Mouse (Mus musculus) forebrain, embryonic 15.5 days (tissue): Measurements from ENCODE around the gene Hrc. TPM values are rescaled to one million over a fixed set of nuclear protein-coding genes. Genes with fewer than 3 reads are reported as not detected.
A peak's percentile ranks its signal among the peaks of the same experiment; 100 is the strongest.

Experiments used
- ATAC-seq: fragments of 200-750 bp; cut with Nextera tagmentation; replicated peaks from 2 replicates; pipeline ENCODE4 v1.8.0; 2017; ENCODE audit warnings: mild to moderate bottlenecking, moderate TSS enrichment, moderate library complexity
- H3K27ac ChIP-seq: fragments of 300-500 bp; sonication (generic); replicated peaks from 2 replicates; pipeline ENCODE4 v1.5.1; 2015; ENCODE audit warnings: mild to moderate bottlenecking, inconsistent platforms
- H3K27me3 ChIP-seq: fragments of 300-500 bp; sonication (generic); 2 replicates; pipeline ENCODE4 v1.6.1; 2015; ENCODE audit warnings: inconsistent platforms
- H3K36me3 ChIP-seq: fragments of 300-500 bp; sonication (generic); 2 replicates; pipeline ENCODE4 v1.6.1; 2015; ENCODE audit warnings: mild to moderate bottlenecking, inconsistent platforms
- H3K4me1 ChIP-seq: fragments of 300-500 bp; sonication (generic); 2 replicates; pipeline ENCODE4 v1.6.1; 2015; ENCODE audit warnings: inconsistent platforms
- H3K4me2 ChIP-seq: fragments of 300-500 bp; sonication (generic); replicated peaks from 2 replicates; pipeline ENCODE4 v1.6.1; 2015; ENCODE audit warnings: mild to moderate bottlenecking, inconsistent platforms
- H3K4me3 ChIP-seq: fragments of 300-500 bp; sonication (generic); 2 replicates; pipeline ENCODE4 v1.5.1; 2015; ENCODE audit warnings: mild to moderate bottlenecking, inconsistent platforms
- H3K9ac ChIP-seq: fragments of 300-500 bp; sonication (generic); replicated peaks from 2 replicates; pipeline ENCODE4 v1.6.1; 2015; ENCODE audit warnings: mild to moderate bottlenecking, inconsistent platforms
- H3K9me3 ChIP-seq: fragments of 300-500 bp; sonication (generic); 2 replicates; pipeline ENCODE4 v1.6.1; 2016; ENCODE audit warnings: inconsistent platforms
- WGBS: fragments of 180-500 bp; shearing (Covaris S2); methylation state at CpG from one replicate; pipeline ENCODE4 v1.1.7; 2015; ENCODE audit warnings: mixed read lengths; 5-methylcytosine and 5-hydroxymethylcytosine counted together
- polyA plus RNA-seq: library from polyadenylated mRNA; unstranded; fragments of >200 nt; fragmentation: Nextera tagmentation; extraction: Ambion mirVana; gene quantifications from 2 replicates; pipeline ENCODE4 v1.2.1, GENCODE M21; 2015

The Hrc gene
- polyA plus RNA-seq: 0.10 and 0.23 TPM in 2 replicates

DNA sequence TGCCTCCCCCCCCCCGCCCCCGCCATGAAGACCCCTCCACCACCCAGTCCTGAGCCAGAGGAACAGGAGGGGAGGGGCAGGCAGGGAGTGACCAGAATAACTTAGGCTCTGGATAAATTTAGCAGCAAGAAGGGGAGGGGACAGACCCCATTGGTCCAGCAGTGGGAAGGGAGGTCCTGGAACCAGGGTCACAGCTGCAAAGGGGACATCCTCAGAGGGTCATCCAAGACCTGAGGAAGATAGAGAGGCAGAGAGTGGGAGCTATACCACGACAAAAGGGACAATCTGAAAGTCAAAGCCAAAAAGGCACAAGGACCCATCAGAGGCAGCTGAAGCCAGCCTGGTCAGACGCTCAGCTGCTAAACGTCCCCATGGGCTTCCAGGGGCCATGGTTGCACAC, at the start of gene Hrc:
TSS of gene Hrc (plus strand) at position 235 of the 400 bp plus-strand sequence.
- H3K36me3 ChIP-seq: no peaks in the 10 kb centered on the region
- 32% methylated on average over 5 of the region's 5 CpGs for WGBS
- H3K4me3 ChIP-seq: no peak within 1 kb of the TSS
- no peaks in the 10 kb centered on the region for H3K9me3 ChIP-seq
- peak within 1 kb of the TSS; percentile 62; the same call in 1 of the 2 replicates for H3K9ac ChIP-seq
- peaks cover 11% of the 10 kb centered on the region; the same call in 1 of the 2 replicates for H3K27me3 ChIP-seq
- no peak for ATAC-seq
- no peak within 1 kb of the TSS for H3K4me2 ChIP-seq
- peaks cover 32% of the 10 kb centered on the region for H3K4me1 ChIP-seq
- no peak within 1 kb of the TSS for H3K27ac ChIP-seq

DNA sequence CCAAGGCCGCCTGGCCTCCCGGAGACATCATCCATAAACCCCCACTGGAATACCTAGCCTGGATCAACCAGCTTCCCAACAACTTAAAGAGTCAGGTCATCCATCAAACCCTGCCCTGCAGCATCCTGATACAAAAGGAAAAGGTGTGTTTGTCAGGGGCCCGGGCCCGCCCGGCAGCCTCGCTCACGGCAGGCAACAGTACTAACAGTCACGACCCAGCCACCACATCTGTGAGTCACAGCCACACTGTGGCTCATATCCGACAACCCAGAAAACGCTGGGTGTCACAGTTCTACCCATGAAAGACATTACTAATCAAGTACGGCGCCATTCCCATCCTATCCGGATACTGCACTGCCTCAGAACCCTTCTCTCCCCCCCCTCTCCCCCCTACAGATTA, 48.6 kb upstream of the Hrc start:
- H3K27ac ChIP-seq: no peak overlapping the region
- no peaks in the 10 kb centered on the region for H3K27me3 ChIP-seq
- H3K36me3 ChIP-seq: no peaks in the 10 kb centered on the region
- H3K4me1 ChIP-seq: no peaks in the 10 kb centered on the region
- ATAC-seq: no peak
- H3K4me3 ChIP-seq: no peak overlapping the region
- no peaks in the 10 kb centered on the region for H3K9me3 ChIP-seq
- WGBS: 89% methylated on average over 13 of the region's 13 CpGs
- H3K9ac ChIP-seq: no peak overlapping the region
- no peak overlapping the region for H3K4me2 ChIP-seq

DNA sequence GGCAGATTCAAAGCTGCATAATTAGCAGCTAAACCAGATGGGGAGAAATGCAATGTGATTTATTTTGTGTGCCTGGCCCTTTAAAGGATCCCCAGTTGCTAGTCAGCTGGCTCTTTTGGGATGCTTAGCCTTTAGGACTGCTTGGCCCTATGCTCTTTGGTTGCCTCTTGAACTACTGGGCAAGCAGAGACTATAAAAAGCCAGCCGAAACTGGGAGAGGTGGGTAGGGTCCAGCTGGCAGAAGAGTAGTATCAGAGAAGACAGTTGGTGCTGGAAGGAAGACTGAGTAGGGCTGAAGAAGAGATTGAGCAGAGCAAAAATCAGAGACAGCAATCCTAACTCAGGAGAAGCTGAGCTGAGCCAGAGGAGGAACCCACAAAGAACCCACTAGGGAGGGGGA, 38.5 kb upstream of the Hrc start:
- Histone ChIP-seq H3K36me3 (no peaks in the 10 kb centered on the region), H3K4me3 (no peak overlapping the region), H3K4me1 (peaks cover 8% of the 10 kb centered on the region; the same call in 1 of the 2 replicates), H3K9me3 (no peaks in the 10 kb centered on the region), H3K27me3 (0 out of 2 replicates have a peak, but pooled peaks cover 4% of the 10 kb centered on the region), H3K4me2 (no peak overlapping the region), H3K27ac (no peak overlapping the region), H3K9ac (no peak overlapping the region)
- no peak for ATAC-seq
- WGBS: 76% methylated on average over 1 of the region's 1 CpGs

DNA sequence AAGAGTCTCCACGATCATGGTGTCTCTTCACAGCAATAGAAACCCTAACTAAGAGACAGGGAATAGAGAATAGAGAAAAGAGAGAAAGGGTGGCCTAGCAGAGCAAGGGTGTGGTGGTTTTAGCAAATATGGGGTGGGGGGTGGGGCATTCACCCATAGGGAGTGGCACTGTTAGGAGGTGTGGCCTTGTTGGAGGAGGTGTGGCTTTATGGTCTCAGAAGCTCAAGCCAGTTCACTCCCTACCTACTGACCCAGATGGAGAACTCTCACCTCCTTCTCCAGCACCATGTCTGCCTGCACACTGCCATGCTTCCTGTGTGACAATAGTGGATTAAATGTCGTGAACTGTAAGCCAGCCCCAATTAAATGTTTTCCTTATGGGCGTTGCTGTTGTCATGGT, 37.5 kb upstream of the Hrc start:
- Histone ChIP-seq H3K9me3 (no peaks in the 10 kb centered on the region), H3K27ac (no peak overlapping the region), H3K9ac (no peak overlapping the region), H3K4me1 (peaks cover 10% of the 10 kb centered on the region), H3K36me3 (no peaks in the 10 kb centered on the region), H3K4me3 (no peak overlapping the region), H3K27me3 (0 out of 2 replicates have a peak, but pooled peaks cover 4% of the 10 kb centered on the region), H3K4me2 (no peak overlapping the region)
- 63% methylated on average over 3 of the region's 3 CpGs for WGBS
- no peak for ATAC-seq

DNA sequence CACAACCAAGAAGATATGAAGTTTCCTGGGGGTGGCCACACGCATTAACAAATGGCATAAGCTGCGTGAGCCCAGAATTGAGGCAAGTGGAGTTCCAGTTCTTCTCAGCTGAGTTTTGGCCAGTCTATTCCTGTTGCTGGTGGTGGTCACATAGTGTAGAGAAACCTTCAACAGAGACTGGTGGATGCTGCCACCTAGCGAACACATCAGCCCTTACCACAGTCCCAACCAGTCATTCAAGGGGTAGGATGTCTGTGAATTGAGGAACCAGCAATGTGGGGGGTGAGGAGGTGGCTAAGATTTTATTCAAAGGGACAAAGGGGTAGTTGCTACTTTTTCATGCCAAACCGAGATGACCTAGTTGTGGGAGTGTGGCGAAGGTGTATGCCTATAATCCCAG, 35.3 kb upstream of the Hrc start:
- H3K27ac ChIP-seq: no peak overlapping the region
- H3K9me3 ChIP-seq: no peaks in the 10 kb centered on the region
- H3K4me1 ChIP-seq: peaks cover 25% of the 10 kb centered on the region
- H3K4me3 ChIP-seq: no peak overlapping the region
- H3K27me3 ChIP-seq: no peaks in the 10 kb centered on the region
- no peaks in the 10 kb centered on the region for H3K36me3 ChIP-seq
- peak; percentile 91 for ATAC-seq
- WGBS: 14% methylated on average over 5 of the region's 5 CpGs
- no peak overlapping the region for H3K4me2 ChIP-seq
- no peak overlapping the region for H3K9ac ChIP-seq

DNA sequence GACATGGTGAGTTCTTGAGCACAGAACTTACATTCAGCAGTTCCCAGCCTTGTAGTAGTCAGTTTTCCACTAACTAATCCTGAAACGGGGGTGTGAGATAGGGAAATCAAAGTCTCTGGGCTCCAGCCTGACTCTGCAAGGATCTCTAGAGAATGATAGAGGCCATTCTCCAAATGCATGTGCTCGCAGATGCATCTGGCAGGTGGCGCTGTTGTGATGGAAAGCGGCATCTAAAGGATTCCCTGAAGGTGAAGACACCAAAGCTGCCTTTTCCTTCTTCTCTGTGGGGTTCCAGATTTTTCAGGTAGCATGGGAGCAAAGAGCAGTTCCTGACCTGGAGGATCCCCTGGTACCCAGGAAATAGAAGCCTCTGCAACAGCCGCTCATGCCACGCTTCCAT, 34.8 kb upstream of the Hrc start:
- Histone ChIP-seq H3K9ac (no peak overlapping the region), H3K4me1 (peaks cover 30% of the 10 kb centered on the region), H3K27me3 (no peaks in the 10 kb centered on the region), H3K4me2 (no peak overlapping the region), H3K9me3 (no peaks in the 10 kb centered on the region), H3K4me3 (no peak overlapping the region), H3K36me3 (no peaks in the 10 kb centered on the region), H3K27ac (no peak overlapping the region)
- 17% methylated on average over 6 of the region's 6 CpGs for WGBS
- 0 out of 2 replicates have a peak, but pooled peaks have one; percentile 2 for ATAC-seq

DNA sequence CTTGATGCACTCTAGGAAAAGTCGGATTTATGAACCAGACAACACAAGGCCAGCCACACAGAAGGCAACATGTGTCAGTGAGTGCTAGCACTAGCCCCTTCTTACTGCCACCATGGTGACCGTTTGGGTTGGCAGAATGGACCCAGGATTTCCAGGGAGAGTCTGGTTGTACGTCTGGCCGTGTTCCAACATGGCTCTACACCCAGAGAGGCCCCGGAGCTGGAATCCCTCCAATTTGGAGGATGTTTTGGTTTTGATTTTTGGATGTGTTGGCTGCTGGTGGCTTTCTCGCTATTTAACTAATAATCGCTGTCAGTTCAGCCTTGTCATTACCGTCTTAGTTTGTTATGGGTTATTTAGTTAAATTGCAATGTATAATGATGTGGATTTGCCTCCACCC, 32.5 kb upstream of the Hrc start:
- Histone ChIP-seq H3K4me3 (no peak overlapping the region), H3K27ac (no peak overlapping the region), H3K9me3 (no peaks in the 10 kb centered on the region), H3K4me1 (peaks cover 33% of the 10 kb centered on the region), H3K4me2 (no peak overlapping the region), H3K9ac (no peak overlapping the region), H3K27me3 (no peaks in the 10 kb centered on the region), H3K36me3 (no peaks in the 10 kb centered on the region)
- no peak for ATAC-seq
- 30% methylated on average over 8 of the region's 8 CpGs for WGBS

DNA sequence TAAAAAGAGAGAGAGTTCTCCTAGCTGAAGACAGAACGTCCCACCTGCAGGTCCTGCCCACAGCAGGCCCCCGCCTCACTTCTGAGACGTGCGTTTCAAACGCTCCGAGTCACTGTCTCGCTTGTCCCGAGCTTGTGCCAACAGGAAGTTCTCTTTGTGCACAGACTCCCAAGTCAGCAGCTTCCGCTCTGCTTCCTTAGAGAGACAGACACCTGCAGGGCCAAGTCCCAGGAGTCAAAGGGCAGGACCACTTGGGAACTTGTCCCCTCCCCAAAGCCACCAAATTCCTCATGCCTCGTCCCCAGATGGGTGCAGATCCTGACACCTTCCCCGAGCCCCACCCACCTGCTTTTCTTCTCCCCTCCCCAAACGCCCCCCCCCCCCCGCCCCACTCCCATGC, 30.2 kb upstream of the Hrc start:
- 13% methylated on average over 11 of the region's 13 CpGs for WGBS
- no peaks in the 10 kb centered on the region for H3K36me3 ChIP-seq
- no peak overlapping the region for H3K27ac ChIP-seq
- H3K4me3 ChIP-seq: peak overlapping the region; percentile 27
- ATAC-seq: no peak
- no peak overlapping the region for H3K9ac ChIP-seq
- H3K27me3 ChIP-seq: no peaks in the 10 kb centered on the region
- peaks cover 32% of the 10 kb centered on the region for H3K4me1 ChIP-seq
- no peaks in the 10 kb centered on the region for H3K9me3 ChIP-seq
- peak overlapping the region; percentile 38 for H3K4me2 ChIP-seq

DNA sequence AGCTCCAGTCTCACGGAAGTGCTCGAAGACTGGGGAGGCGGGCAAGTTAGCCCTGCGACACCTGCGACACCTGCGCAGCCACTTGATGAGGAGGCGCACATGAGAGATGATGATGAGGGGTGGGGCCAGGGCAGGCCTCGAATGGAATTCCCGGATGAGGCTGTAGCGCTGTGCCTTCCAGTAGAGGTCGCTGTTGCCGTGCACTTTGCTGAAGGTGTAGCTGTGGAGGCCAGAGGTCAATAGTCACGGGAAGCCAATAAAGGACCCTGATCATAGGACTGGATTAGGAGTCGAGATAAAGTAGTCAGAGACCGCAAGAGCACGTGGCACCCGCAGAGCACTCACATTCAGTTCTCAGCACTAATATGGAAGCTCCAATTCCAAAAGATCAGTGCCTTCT, 29.8 kb upstream of the Hrc start:
- H3K4me1 ChIP-seq: peaks cover 28% of the 10 kb centered on the region
- H3K9ac ChIP-seq: no peak overlapping the region
- peak overlapping the region; percentile 38 for H3K4me2 ChIP-seq
- ATAC-seq: no peak
- H3K9me3 ChIP-seq: no peaks in the 10 kb centered on the region
- no peak overlapping the region for H3K27ac ChIP-seq
- H3K27me3 ChIP-seq: no peaks in the 10 kb centered on the region
- 3% methylated on average over 17 of the region's 17 CpGs for WGBS
- peak overlapping the region; percentile 27 for H3K4me3 ChIP-seq
- no peaks in the 10 kb centered on the region for H3K36me3 ChIP-seq

DNA sequence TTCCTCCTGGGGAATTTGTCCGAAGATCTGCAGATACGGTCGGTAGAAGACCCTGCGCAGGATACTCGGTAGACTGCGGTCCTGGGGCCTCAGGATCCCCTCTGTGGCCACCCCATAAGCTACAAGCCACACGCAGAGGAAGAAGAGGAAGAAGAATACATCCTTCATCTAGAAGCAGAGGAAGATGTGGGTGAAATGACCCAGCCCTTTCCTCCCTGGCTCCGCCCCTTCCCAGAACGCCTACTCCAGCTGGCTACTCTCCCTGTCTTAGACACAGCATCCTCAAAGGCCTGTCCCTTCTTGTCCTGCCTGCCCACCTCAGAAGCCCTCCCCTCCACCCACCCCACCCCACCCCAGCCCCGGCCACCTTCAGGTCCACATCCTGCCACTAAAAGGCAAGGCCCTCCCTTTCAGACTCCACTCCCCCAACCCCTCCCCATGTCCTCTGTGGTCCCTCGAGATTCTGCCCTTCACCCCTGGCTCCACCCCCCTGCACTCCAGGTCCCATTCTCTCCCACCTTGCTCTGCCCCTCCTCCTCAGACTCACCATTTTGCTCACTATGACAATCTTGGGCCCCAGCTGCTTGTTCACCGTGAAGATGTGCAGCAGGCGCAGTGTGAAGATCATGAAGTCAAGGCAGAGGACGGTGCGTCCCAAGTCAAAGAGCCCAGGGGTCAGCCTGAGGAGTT, 26.4 kb upstream of the Hrc start:
- ATAC-seq: no peak
- H3K9ac ChIP-seq: no peak overlapping the region
- no peaks in the 10 kb centered on the region for H3K9me3 ChIP-seq
- no peaks in the 10 kb centered on the region for H3K27me3 ChIP-seq
- WGBS: 70% methylated on average over 15 of the region's 15 CpGs
- H3K36me3 ChIP-seq: no peaks in the 10 kb centered on the region
- no peak overlapping the region for H3K27ac ChIP-seq
- no peak overlapping the region for H3K4me3 ChIP-seq
- peaks cover 19% of the 10 kb centered on the region; the same call in 1 of the 2 replicates for H3K4me1 ChIP-seq
- no peak overlapping the region for H3K4me2 ChIP-seq

DNA sequence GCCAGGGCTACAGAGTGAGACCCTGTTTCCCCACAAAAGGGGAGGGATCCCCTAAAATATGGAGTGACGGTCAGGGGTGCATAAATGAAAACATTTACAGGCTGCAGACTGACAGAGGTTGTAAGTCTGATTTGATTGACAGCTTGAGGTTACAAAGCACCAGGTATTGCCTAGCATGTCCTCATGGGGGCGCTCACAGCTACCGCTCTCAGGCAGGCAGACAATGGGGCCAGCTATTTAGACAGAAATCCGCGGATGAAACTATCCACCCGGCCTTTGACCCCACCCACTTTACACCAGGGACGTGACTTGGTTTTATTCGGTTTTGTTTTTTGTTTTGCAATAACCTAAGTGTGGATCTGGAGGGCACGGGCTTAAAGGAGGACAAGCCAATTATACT, 25.6 kb upstream of the Hrc start:
- Histone ChIP-seq H3K4me2 (no peak overlapping the region), H3K27ac (no peak overlapping the region), H3K27me3 (no peaks in the 10 kb centered on the region), H3K9ac (no peak overlapping the region), H3K9me3 (no peaks in the 10 kb centered on the region), H3K4me1 (peaks cover 18% of the 10 kb centered on the region; the same call in 1 of the 2 replicates), H3K4me3 (no peak overlapping the region), H3K36me3 (no peaks in the 10 kb centered on the region)
- WGBS: 5% methylated on average over 9 of the region's 9 CpGs
- ATAC-seq: 0 out of 2 replicates have a peak, but pooled peaks have one; percentile 19

DNA sequence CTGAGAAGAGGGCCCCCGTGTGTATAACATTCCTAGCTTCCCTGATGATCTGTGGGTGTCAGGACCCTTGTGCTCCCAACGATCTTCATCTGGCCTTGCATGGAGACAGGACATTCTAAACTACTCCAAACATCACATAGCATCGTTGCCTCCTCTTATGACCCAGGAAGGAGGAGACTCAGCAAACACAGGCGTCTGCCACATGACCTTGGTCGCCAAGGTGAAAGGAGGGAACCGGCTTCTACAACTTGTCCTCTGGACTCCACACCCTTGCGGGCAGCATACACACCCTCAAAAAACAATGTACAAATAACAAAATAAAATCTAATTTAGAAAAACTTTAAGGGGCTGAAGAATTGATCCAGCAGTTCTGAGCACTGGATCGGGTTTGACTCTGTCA, 23.1 kb upstream of the Hrc start:
- Histone ChIP-seq H3K4me1 (0 out of 2 replicates have a peak, but pooled peaks cover 7% of the 10 kb centered on the region), H3K4me3 (no peak overlapping the region), H3K9me3 (no peaks in the 10 kb centered on the region), H3K36me3 (no peaks in the 10 kb centered on the region), H3K4me2 (no peak overlapping the region), H3K9ac (no peak overlapping the region), H3K27ac (no peak overlapping the region), H3K27me3 (no peaks in the 10 kb centered on the region)
- ATAC-seq: no peak
- WGBS: 78% methylated on average over 8 of the region's 8 CpGs
